Mouse (Mus musculus) lung, postnatal 0 days (tissue): ENCODE results near the gene Cmtm4.

ENCODE experiments used
- CTCF ChIP-seq: IDR thresholded peaks from 2 replicates; pipeline ENCODE4 v1.5.1; 2016; ENCODE audit warnings: antibody characterized with exemption, mild to moderate bottlenecking
- EP300 ChIP-seq: IDR thresholded peaks from 2 replicates; pipeline ENCODE4 v1.6.1; 2016; ENCODE audit warnings: antibody characterized with exemption, mild to moderate bottlenecking, control low read depth

GRCm38 (mm10) chr8:104346706-104347105 is 48.9 kb downstream of the Cmtm4 start:
- TF ChIP-seq CTCF (no peak), EP300 (no peak)
